Mouse (Mus musculus): ENCODE measurements around the gene Fbxo34. TPM values are rescaled to one million over a fixed set of nuclear protein-coding genes. Genes with fewer than 3 reads are reported as not detected.

The Fbxo34 gene
- polyA plus RNA-seq, 1 experiment = 18.1 TPM

DNA sequence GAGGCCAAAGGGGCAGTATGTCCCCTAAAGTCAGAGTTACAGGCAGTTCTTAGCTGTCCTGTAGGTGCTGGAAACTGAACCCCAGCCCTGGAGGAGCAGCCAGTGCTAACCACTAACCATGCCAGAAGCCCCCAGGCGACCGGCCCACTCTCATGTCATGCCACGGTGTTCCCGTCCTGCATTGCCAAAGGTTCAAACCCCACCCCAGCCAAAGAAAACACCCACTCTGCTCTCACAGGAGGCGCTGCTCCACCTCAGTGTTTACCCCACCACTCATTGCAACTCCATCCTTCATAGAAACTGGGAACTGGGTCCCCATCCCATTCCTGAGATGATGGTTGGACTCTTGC lies 83.9 kb downstream of the Fbxo34 start:
- Histone ChIP-seq H3K27me3 (ENCODE audit: control insufficient read depth, insufficient read depth, low read length) (no peaks in the 10 kb centered on the region), H3K36me3 (ENCODE audit: control insufficient read depth, insufficient read depth, low read length) (no peaks in the 10 kb centered on the region), H3K4me3 (ENCODE audit: control insufficient read depth, insufficient read depth, low read length) (no peak overlapping the region), H3K4me1 (replicated peaks; ENCODE audit: control insufficient read depth, insufficient read depth, low read length) (peaks cover 4% of the 10 kb centered on the region; the same call in 1 of the 2 replicates), H3K27ac (ENCODE audit: control insufficient read depth, insufficient read depth, low read length) (no peak overlapping the region)
- 93% methylated on average over 5 of the region's 5 CpGs for WGBS
- DNase-seq = no peak
- TF ChIP-seq CTCF (IDR thresholded peaks at IDR 0.05; ENCODE audit: borderline replicate concordance, control insufficient read depth, extremely low read depth, insufficient read depth, low read length, poor library complexity) = 0 out of 2 replicates have a peak, but pooled peaks have one; percentile 29
- TF ChIP-seq POLR2A (IDR thresholded peaks at IDR 0.05; ENCODE audit: control insufficient read depth, extremely low read depth, insufficient read depth, low read length, poor library complexity) = no peak

GRCm38 (mm10) chr14:47535096-47535495 lies 84.9 kb downstream of the Fbxo34 start:
- WGBS = 92% methylated on average over 1 of the region's 1 CpGs
- no peak for DNase-seq
- Histone ChIP-seq H3K27me3 (ENCODE audit: control insufficient read depth, insufficient read depth, low read length) (no peaks in the 10 kb centered on the region), H3K27ac (ENCODE audit: control insufficient read depth, insufficient read depth, low read length) (no peak overlapping the region), H3K4me3 (ENCODE audit: control insufficient read depth, insufficient read depth, low read length) (no peak overlapping the region), H3K36me3 (ENCODE audit: control insufficient read depth, insufficient read depth, low read length) (no peaks in the 10 kb centered on the region), H3K4me1 (replicated peaks; ENCODE audit: control insufficient read depth, insufficient read depth, low read length) (peaks cover 4% of the 10 kb centered on the region; the same call in 1 of the 2 replicates)
- TF ChIP-seq POLR2A (IDR thresholded peaks at IDR 0.05; ENCODE audit: control insufficient read depth, extremely low read depth, insufficient read depth, low read length, poor library complexity) (no peak), CTCF (IDR thresholded peaks at IDR 0.05; ENCODE audit: borderline replicate concordance, control insufficient read depth, extremely low read depth, insufficient read depth, low read length, poor library complexity) (no peak)

DNA sequence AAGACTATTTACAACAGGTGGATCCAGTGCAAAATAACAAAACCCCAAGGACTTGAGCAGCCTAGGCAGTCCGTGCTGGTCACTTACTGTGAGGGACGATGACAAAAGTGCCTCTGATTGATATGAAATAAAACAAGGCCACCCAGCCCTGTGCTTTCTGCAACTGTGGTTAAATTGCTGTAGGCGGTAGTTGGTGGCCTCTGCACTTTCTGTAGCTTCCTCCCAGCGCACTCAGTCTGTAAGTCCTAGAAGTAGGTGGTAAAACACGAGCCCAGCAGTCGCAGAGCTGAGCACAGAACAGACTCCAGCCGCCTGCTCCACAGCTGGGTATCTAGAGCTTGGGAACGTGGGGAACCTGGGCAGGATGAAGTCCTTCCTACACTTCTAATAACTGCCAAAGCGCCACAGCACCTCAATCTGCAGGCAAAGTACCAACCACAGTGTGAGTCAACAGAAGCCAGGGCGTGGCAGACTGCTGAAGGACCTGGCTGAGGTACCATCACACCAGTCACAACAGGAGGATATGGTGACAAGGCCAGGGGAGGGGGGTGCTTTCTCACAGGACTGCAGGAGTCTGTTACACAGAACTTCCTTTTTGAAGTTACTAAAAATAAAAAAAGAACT lies 91.2 kb downstream of the Fbxo34 start:
- WGBS = 45% methylated on average over 10 of the region's 10 CpGs
- H3K27me3 ChIP-seq (ENCODE audit: control insufficient read depth, insufficient read depth, low read length) = no peaks in the 10 kb centered on the region
- no peak overlapping the region for H3K4me3 ChIP-seq (ENCODE audit: control insufficient read depth, insufficient read depth, low read length)
- no peaks in the 10 kb centered on the region for H3K4me1 ChIP-seq (replicated peaks; ENCODE audit: control insufficient read depth, insufficient read depth, low read length)
- H3K36me3 ChIP-seq (ENCODE audit: control insufficient read depth, insufficient read depth, low read length) = peaks cover 12% of the 10 kb centered on the region
- no peak for DNase-seq
- TF ChIP-seq POLR2A (IDR thresholded peaks at IDR 0.05; ENCODE audit: control insufficient read depth, extremely low read depth, insufficient read depth, low read length, poor library complexity) (no peak), CTCF (IDR thresholded peaks at IDR 0.05; ENCODE audit: borderline replicate concordance, control insufficient read depth, extremely low read depth, insufficient read depth, low read length, poor library complexity) (no peak)
- H3K27ac ChIP-seq (ENCODE audit: control insufficient read depth, insufficient read depth, low read length) = no peak overlapping the region

GRCm38 (mm10) chr14:47542283-47542682 lies 92.1 kb downstream of the Fbxo34 start:
- WGBS = 85% methylated on average over 3 of the region's 3 CpGs
- Histone ChIP-seq H3K36me3 (ENCODE audit: control insufficient read depth, insufficient read depth, low read length) (peaks cover 20% of the 10 kb centered on the region), H3K4me1 (replicated peaks; ENCODE audit: control insufficient read depth, insufficient read depth, low read length) (no peaks in the 10 kb centered on the region), H3K27me3 (ENCODE audit: control insufficient read depth, insufficient read depth, low read length) (no peaks in the 10 kb centered on the region), H3K27ac (ENCODE audit: control insufficient read depth, insufficient read depth, low read length) (no peak overlapping the region), H3K4me3 (ENCODE audit: control insufficient read depth, insufficient read depth, low read length) (no peak overlapping the region)
- TF ChIP-seq POLR2A (IDR thresholded peaks at IDR 0.05; ENCODE audit: control insufficient read depth, extremely low read depth, insufficient read depth, low read length, poor library complexity) = no peak
- no peak for TF ChIP-seq CTCF (IDR thresholded peaks at IDR 0.05; ENCODE audit: borderline replicate concordance, control insufficient read depth, extremely low read depth, insufficient read depth, low read length, poor library complexity)
- no peak for DNase-seq

DNA sequence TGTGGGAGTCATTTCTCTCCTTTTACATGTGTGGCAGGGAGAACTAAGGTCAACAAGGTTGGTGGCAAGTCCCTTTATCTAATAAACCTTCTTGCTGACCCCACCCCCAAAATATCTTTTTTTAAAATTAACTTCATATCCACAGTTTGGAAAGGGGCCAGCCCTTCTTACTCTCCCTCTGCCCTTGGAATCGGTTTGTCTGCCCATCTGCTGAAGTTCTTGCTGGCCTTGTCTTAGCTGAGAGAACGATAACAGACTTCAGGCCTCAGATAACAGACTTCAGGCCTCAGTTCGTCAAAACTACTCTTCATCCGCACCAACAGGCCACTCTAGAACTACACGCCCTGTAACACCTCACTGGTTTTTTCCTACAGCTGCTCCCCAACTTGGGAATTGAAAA lies 94.1 kb downstream of the Fbxo34 start:
- H3K36me3 ChIP-seq (ENCODE audit: control insufficient read depth, insufficient read depth, low read length) = peaks cover 30% of the 10 kb centered on the region
- DNase-seq = no peak
- no peak overlapping the region for H3K4me3 ChIP-seq (ENCODE audit: control insufficient read depth, insufficient read depth, low read length)
- 96% methylated on average over 5 of the region's 5 CpGs for WGBS
- H3K27ac ChIP-seq (ENCODE audit: control insufficient read depth, insufficient read depth, low read length) = no peak overlapping the region
- no peaks in the 10 kb centered on the region for H3K4me1 ChIP-seq (replicated peaks; ENCODE audit: control insufficient read depth, insufficient read depth, low read length)
- no peaks in the 10 kb centered on the region for H3K27me3 ChIP-seq (ENCODE audit: control insufficient read depth, insufficient read depth, low read length)
- TF ChIP-seq CTCF (IDR thresholded peaks at IDR 0.05; ENCODE audit: borderline replicate concordance, control insufficient read depth, extremely low read depth, insufficient read depth, low read length, poor library complexity) (no peak), POLR2A (IDR thresholded peaks at IDR 0.05; ENCODE audit: control insufficient read depth, extremely low read depth, insufficient read depth, low read length, poor library complexity) (no peak)

DNA sequence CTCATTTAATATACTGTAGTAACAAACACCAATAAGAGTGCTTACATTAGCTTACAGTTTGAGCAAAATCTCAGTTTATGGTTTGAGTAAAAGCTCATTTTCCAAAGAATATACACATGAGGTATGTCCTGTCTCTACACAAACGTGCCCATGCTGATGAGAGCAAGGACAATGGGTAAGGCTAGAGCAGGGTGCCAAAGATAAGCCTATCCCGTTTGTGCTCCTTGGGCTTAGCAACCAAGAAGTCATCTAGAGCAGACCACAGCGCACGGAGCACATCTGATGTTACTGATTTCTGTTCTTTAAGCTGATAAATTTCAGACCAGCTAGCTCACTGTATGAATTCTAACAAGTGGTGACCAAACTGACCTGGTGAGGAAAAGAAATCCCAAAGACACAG lies 94.7 kb downstream of the Fbxo34 start:
- 97% methylated on average over 4 of the region's 4 CpGs for WGBS
- DNase-seq = no peak
- no peak overlapping the region for H3K27ac ChIP-seq (ENCODE audit: control insufficient read depth, insufficient read depth, low read length)
- no peaks in the 10 kb centered on the region for H3K27me3 ChIP-seq (ENCODE audit: control insufficient read depth, insufficient read depth, low read length)
- H3K4me1 ChIP-seq (replicated peaks; ENCODE audit: control insufficient read depth, insufficient read depth, low read length) = no peaks in the 10 kb centered on the region
- no peak overlapping the region for H3K4me3 ChIP-seq (ENCODE audit: control insufficient read depth, insufficient read depth, low read length)
- peaks cover 30% of the 10 kb centered on the region for H3K36me3 ChIP-seq (ENCODE audit: control insufficient read depth, insufficient read depth, low read length)
- TF ChIP-seq CTCF (IDR thresholded peaks at IDR 0.05; ENCODE audit: borderline replicate concordance, control insufficient read depth, extremely low read depth, insufficient read depth, low read length, poor library complexity) (no peak), POLR2A (IDR thresholded peaks at IDR 0.05; ENCODE audit: control insufficient read depth, extremely low read depth, insufficient read depth, low read length, poor library complexity) (no peak)

- Histone ChIP-seq H3K36me3 (ENCODE audit: control insufficient read depth, insufficient read depth, low read length) (peaks cover 19% of the 10 kb centered on the region), H3K4me1 (replicated peaks; ENCODE audit: control insufficient read depth, insufficient read depth, low read length) (no peaks in the 10 kb centered on the region), H3K27ac (ENCODE audit: control insufficient read depth, insufficient read depth, low read length) (no peak overlapping the region), H3K4me3 (ENCODE audit: control insufficient read depth, insufficient read depth, low read length) (no peak overlapping the region), H3K27me3 (ENCODE audit: control insufficient read depth, insufficient read depth, low read length) (no peaks in the 10 kb centered on the region)
- DNase-seq = no peak
- TF ChIP-seq POLR2A (IDR thresholded peaks at IDR 0.05; ENCODE audit: control insufficient read depth, extremely low read depth, insufficient read depth, low read length, poor library complexity) = no peak
- no peak for TF ChIP-seq CTCF (IDR thresholded peaks at IDR 0.05; ENCODE audit: borderline replicate concordance, control insufficient read depth, extremely low read depth, insufficient read depth, low read length, poor library complexity)
- 97% methylated on average over 6 of the region's 6 CpGs for WGBS
These were observed 101.4 kb downstream of the Fbxo34 start for GRCm38 (mm10) chr14:47551668-47552067.
